ENCODE assay signal across 23 mouse cellular contexts in the genomic region with DNA sequence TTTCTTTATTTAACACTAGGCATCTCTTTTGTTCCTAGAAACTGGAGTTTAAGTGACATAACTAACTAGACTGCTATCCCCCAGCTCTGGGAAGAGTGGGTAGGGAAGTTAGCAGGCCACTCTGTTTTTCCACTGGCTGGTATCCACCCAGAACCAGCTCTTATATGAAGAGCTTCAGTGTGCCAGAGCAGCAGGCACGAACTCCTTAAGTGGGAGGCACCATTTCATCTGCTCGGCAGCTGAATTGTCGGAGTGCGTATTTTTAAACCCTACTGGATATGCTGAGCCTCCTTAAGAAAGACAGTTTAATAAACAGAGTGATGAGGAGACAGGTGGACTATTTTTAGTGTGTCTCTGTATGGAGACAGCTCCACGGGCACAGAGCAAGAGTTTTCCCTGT.
DNase-seq lines count a peak whose midpoint lies in the region; ATAC-seq lines count a peak whose summit lies in the region.
"Had no signal": no experiment of that assay in that cellular context is flagged by ENCODE, and none has a peak within 500 bp of the region (broad histone marks: within the 10 kb centered on the region; RNA-seq: fewer than 3 reads in every experiment).

No protein-coding gene starts in this region.

- no peaks in the 10 kb centered on the region for H3K27me3 ChIP-seq in forebrain, embryonic 15.5 days
- peaks cover 14% of the 10 kb centered on the region; the same call in 1 of the 2 replicates for H3K27me3 ChIP-seq in forebrain, embryonic 10.5 days (ENCODE audit: poor library complexity, severe bottlenecking)
- H3K27me3 ChIP-seq: neural tube, embryonic 13.5 days had no signal

- intact Hi-C loops in left cerebral cortex, postnatal 4 days (cut with DNase I) = no loop called here
- intact Hi-C loops in left cerebral cortex, postnatal 36 days (cut with DNase I) = no loop called here
- intact Hi-C loops in gastrocnemius, postnatal 36 days (cut with DNase I) = no loop called here

- peaks cover 23% of the 10 kb centered on the region for H3K4me1 ChIP-seq in forebrain, embryonic 15.5 days
- H3K4me1 ChIP-seq in forebrain, embryonic 10.5 days = peaks cover 15% of the 10 kb centered on the region
- H3K4me1 ChIP-seq: heart, embryonic 15.5 days had no signal

- H3K27ac ChIP-seq in forebrain, embryonic 15.5 days (replicated peaks) = peak overlapping the region; percentile 41; the same call in 1 of the 2 replicates
- no peak overlapping the region for H3K27ac ChIP-seq in forebrain, embryonic 10.5 days
- H3K27ac ChIP-seq: heart, embryonic 15.5 days; limb, embryonic 10.5 days; neural tube, embryonic 13.5 days had no signal

- H3K9ac ChIP-seq in forebrain, embryonic 15.5 days (replicated peaks) = no peak overlapping the region
- H3K9ac ChIP-seq: heart, embryonic 15.5 days; neural tube, embryonic 13.5 days had no signal

- H3K9me3 ChIP-seq in forebrain, embryonic 15.5 days = no peaks in the 10 kb centered on the region
- H3K9me3 ChIP-seq in forebrain, embryonic 10.5 days = no peaks in the 10 kb centered on the region
- H3K9me3 ChIP-seq: heart, embryonic 15.5 days; limb, embryonic 10.5 days; neural tube, embryonic 13.5 days had no signal

- 66% methylated on average over 5 of the region's 5 CpGs for WGBS in forebrain, embryonic 15.5 days
- WGBS in forebrain, embryonic 10.5 days = 96% methylated on average over 5 of the region's 5 CpGs

- DNase-seq in forebrain, embryonic 10.5 days (ENCODE audit: extremely low spot score, low spot score) = no peak
- peak; percentile 55 for DNase-seq in left cerebral cortex, adult 11 months (ENCODE audit: low spot score)
- no peak for DNase-seq in left cerebral cortex, postnatal 4 days
- DNase-seq in left cerebral cortex, postnatal 36 days (ENCODE audit: low spot score in 2 of 2) = peak; percentile 51 to 61
- DNase-seq in gastrocnemius, adult 18-20 months (ENCODE audit: low spot score) = no peak
- DNase-seq in gastrocnemius, postnatal 36 days = no peak
- DNase-seq: cerebellum, postnatal 10 days; embryo, embryonic 11 days; heart, adult 11 months; kidney, adult 2 months; kidney, postnatal 14 days; lung, adult 2 months; lung, postnatal 36 days; spleen, adult 18-20 months had no signal

- no peaks in the 10 kb centered on the region for H3K36me3 ChIP-seq in forebrain, embryonic 15.5 days
- H3K36me3 ChIP-seq in forebrain, embryonic 10.5 days (replicated peaks) = no peaks in the 10 kb centered on the region
- H3K36me3 ChIP-seq: G1E; heart, embryonic 15.5 days; limb, embryonic 10.5 days; neural tube, embryonic 13.5 days had no signal

- no peak overlapping the region for H3K4me3 ChIP-seq in forebrain, embryonic 15.5 days
- H3K4me3 ChIP-seq in forebrain, embryonic 10.5 days = no peak overlapping the region
- H3K4me3 ChIP-seq: heart, embryonic 15.5 days; limb, embryonic 10.5 days; neural tube, embryonic 13.5 days had no signal

- ATAC-seq in forebrain, embryonic 15.5 days (replicated peaks) = no peak
- no peak for ATAC-seq in monocyte, adult 5-6 weeks (replicated peaks; ENCODE audit: insufficient number of reproducible peaks, low FRiP score, low TSS enrichment, poor library complexity, severe bottlenecking)
- ATAC-seq: CD4-positive, CD25-positive, alpha-beta regulatory T cell, adult 4 months; forebrain, embryonic 14.5 days had no signal

- no peak overlapping the region for H3K4me2 ChIP-seq in forebrain, embryonic 15.5 days (replicated peaks)
- H3K4me2 ChIP-seq: heart, embryonic 15.5 days; liver, embryonic 11.5 days; neural tube, embryonic 13.5 days had no signal

Comparison
In these comparisons a context has a peak if more than half of its experiments do, and no peak if none do; other contexts are left out.
1. DNase-seq: peak in left cerebral cortex, adult 11 months (single experiment) and left cerebral cortex, postnatal 36 days (2 of 2); none in forebrain, embryonic 10.5 days (single experiment), left cerebral cortex, postnatal 4 days (single experiment), gastrocnemius, adult 18-20 months (single experiment) and gastrocnemius, postnatal 36 days (0 of 2).